Mouse (Mus musculus): ENCODE measurements around the gene Herc6. TPM values are rescaled to one million over a fixed set of nuclear protein-coding genes. Genes with fewer than 3 reads are reported as not detected.

Herc6 gene
- polyA plus RNA-seq, 1 experiment from 2014 or later, result 3.8 TPM

DNA sequence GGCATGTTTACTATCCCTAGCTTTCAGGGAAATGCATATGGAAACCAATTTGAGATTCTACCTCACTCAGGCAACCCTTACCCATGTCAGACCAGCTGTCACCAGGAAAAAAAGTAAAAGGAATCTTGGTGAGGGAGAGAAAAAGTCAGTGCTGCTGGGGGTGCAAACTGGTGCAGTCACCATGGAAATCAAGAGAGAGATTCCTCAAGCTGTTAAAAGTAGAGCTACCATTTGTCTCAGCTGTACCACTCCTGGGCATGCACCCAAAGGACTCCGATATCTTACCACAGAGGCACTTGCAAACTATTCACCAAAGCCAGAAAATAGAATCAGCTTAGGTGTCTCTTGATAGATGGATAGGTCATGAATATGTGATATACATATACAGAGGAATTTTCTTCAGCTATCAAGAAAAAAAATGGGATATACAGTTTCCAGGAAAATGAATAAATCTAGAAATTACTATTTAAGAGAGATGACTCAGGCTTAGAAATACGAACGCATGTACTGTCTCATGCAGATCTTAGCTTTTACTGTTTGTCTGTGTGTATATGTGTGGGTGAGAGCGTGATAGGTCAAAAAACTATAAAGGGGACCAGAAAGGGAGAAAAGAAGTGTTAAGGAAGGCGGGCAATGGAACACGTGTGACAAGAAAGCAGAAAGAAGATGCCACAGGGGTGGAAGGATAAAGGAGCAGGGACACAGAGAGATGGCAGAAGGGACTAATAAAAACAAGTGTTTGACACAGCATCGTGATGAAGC, 24.9 kb downstream of the Herc6 start:
- Histone ChIP-seq H3K4me1 (no peaks in the 10 kb centered on the region), H3K4me2 (no peak overlapping the region), H3K9me3 (replicated peaks) (no peaks in the 10 kb centered on the region), H3K36me3 (no peaks in the 10 kb centered on the region), H3K27ac (no peak overlapping the region), H3K27me3 (no peaks in the 10 kb centered on the region), H3K9ac (no peak overlapping the region), H3K4me3 (replicated peaks) (no peak overlapping the region)
- WGBS, result 90% methylated on average over 7 of the region's 7 CpGs
- ATAC-seq (replicated peaks; ENCODE audit: low FRiP score), result no peak

DNA sequence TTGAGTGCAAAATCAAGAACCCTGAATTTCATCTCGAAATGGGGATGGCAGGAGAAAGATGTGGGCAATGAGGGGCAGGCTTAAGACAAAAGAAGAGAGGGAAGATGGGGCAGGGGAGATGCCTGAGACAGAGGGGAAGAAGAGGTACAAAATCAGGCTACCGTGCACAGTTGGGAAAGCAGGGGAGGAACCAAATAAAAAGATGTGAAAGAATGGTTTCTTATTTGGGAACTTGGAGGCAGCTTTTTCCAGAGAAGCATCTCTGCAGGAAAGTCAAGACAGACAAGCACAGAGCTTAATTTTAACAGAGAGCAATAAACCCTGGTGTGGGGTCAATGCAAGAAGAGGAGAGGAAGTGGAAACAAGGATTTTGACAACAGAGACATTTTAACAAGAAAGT, 27.2 kb downstream of the Herc6 start:
- no peak overlapping the region for H3K4me2 ChIP-seq
- H3K27me3 ChIP-seq, result no peaks in the 10 kb centered on the region
- H3K4me1 ChIP-seq, result no peaks in the 10 kb centered on the region
- no peak overlapping the region for H3K9ac ChIP-seq
- 0 out of 2 replicates have a peak, but pooled peaks cover 3% of the 10 kb centered on the region for H3K36me3 ChIP-seq
- no peak overlapping the region for H3K4me3 ChIP-seq (replicated peaks)
- no peak for ATAC-seq (replicated peaks; ENCODE audit: low FRiP score)
- 85% methylated on average over 2 of the region's 2 CpGs for WGBS
- H3K9me3 ChIP-seq (replicated peaks), result no peaks in the 10 kb centered on the region
- no peak overlapping the region for H3K27ac ChIP-seq

DNA sequence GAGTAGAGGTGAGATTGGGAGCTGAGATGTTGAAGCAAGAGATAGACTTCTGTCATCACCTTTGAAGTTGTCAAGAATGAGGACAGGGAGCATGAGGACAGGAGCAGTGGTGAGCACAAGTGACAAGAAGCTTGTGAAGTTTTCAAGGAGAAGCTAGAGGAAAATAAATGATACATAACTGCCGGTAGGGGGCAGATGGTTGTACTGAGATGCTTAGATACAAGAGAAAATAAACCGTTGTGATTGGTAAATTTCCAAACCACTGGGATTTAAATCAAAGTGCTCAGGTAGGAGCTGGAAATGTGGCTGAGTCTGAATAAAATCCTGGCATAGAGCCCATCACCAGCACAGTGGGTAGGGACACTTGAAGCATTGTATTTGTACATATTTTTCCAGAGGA, 28.8 kb downstream of the Herc6 start:
- H3K9ac ChIP-seq, result no peak overlapping the region
- no peak for ATAC-seq (replicated peaks; ENCODE audit: low FRiP score)
- H3K4me1 ChIP-seq, result no peaks in the 10 kb centered on the region
- WGBS, result 43% methylated on average over 2 of the region's 2 CpGs
- H3K9me3 ChIP-seq (replicated peaks), result no peaks in the 10 kb centered on the region
- no peaks in the 10 kb centered on the region for H3K27me3 ChIP-seq
- H3K4me3 ChIP-seq (replicated peaks), result no peak overlapping the region
- H3K27ac ChIP-seq, result no peak overlapping the region
- H3K4me2 ChIP-seq, result no peak overlapping the region
- H3K36me3 ChIP-seq, result 0 out of 2 replicates have a peak, but pooled peaks cover 3% of the 10 kb centered on the region

GRCm38 (mm10) chr6:57615788-57616187, 35.0 kb downstream of the Herc6 start:
- no peak overlapping the region for H3K4me3 ChIP-seq (replicated peaks)
- no peak overlapping the region for H3K4me2 ChIP-seq
- H3K9ac ChIP-seq, result no peak overlapping the region
- H3K27me3 ChIP-seq, result no peaks in the 10 kb centered on the region
- H3K27ac ChIP-seq, result no peak overlapping the region
- H3K9me3 ChIP-seq (replicated peaks), result no peaks in the 10 kb centered on the region
- 0 out of 2 replicates have a peak, but pooled peaks cover 6% of the 10 kb centered on the region for H3K36me3 ChIP-seq
- H3K4me1 ChIP-seq, result no peaks in the 10 kb centered on the region
- ATAC-seq (replicated peaks; ENCODE audit: low FRiP score), result 0 out of 2 replicates have a peak, but pooled peaks have one; percentile 52
- WGBS, result 51% methylated on average over 2 of the region's 2 CpGs

DNA sequence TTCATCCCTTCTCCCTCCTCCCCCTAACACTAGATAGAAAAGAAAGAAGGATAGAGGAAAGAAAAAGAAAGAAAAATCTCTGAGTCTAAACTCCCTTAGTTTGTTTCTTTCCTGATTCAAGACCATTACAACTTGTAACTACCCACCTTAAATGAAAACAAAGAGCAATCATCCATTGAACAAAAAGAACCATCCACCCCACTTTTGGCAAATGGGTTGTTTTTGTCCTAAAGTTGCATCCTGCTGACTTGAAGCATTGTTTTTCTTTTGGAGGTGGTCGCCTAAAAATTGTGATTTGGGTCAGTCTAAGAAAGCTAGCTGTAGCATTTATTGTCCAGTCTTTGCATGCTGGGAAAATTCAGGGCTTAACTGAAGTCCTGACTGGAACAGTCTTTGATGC, 58.7 kb downstream of the Herc6 start:
- 70% methylated on average over 1 of the region's 1 CpGs for WGBS
- ATAC-seq (replicated peaks; ENCODE audit: low FRiP score), result no peak

GRCm38 (mm10) chr6:57641789-57642188, 61.0 kb downstream of the Herc6 start:
- Histone ChIP-seq H3K4me1 (0 out of 2 replicates have a peak, but pooled peaks cover 3% of the 10 kb centered on the region), H3K4me2 (no peak overlapping the region), H3K9me3 (replicated peaks) (no peaks in the 10 kb centered on the region), H3K9ac (no peak overlapping the region), H3K27ac (no peak overlapping the region), H3K36me3 (no peaks in the 10 kb centered on the region), H3K4me3 (replicated peaks) (no peak overlapping the region), H3K27me3 (no peaks in the 10 kb centered on the region)
- 38% methylated on average over 4 of the region's 4 CpGs for WGBS
- ATAC-seq (replicated peaks; ENCODE audit: low FRiP score), result no peak; the same call in 1 of the 2 replicates

More for the DNA sequence above, 58.7 kb downstream of the Herc6 start:
- Histone ChIP-seq H3K4me3 (replicated peaks) (no peak overlapping the region), H3K27ac (no peak overlapping the region), H3K9me3 (replicated peaks) (no peaks in the 10 kb centered on the region), H3K4me2 (no peak overlapping the region), H3K27me3 (no peaks in the 10 kb centered on the region), H3K4me1 (0 out of 2 replicates have a peak, but pooled peaks cover 3% of the 10 kb centered on the region), H3K9ac (no peak overlapping the region), H3K36me3 (no peaks in the 10 kb centered on the region)

DNA sequence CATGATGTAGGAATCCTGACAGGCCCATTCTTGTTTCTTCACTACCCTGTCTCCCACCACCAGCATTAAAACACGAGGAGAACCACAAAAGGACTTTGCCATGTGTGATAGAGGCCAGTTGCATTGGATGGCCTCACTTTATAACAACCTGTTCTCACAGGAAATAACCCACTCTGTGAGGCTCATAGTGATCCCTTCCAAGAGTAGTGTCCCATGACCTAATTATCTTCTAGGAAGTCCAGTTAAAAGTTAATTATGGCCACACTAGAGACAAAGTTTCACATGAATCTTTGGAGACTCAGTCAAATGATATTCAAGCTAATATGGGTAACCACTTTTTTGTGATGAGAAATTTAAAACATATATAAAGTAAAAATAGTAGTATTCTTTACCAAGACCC, 66.5 kb downstream of the Herc6 start:
- no peak for ATAC-seq (replicated peaks; ENCODE audit: low FRiP score)
- H3K4me2 ChIP-seq, result no peak overlapping the region
- no peaks in the 10 kb centered on the region for H3K9me3 ChIP-seq (replicated peaks)
- 64% methylated on average over 1 of the region's 1 CpGs for WGBS
- no peaks in the 10 kb centered on the region for H3K27me3 ChIP-seq
- no peaks in the 10 kb centered on the region for H3K36me3 ChIP-seq
- no peak overlapping the region for H3K9ac ChIP-seq
- no peaks in the 10 kb centered on the region for H3K4me1 ChIP-seq
- no peak overlapping the region for H3K4me3 ChIP-seq (replicated peaks)
- no peak overlapping the region for H3K27ac ChIP-seq

GRCm38 (mm10) chr6:57661295-57661694, 80.5 kb downstream of the Herc6 start:
- Histone ChIP-seq H3K4me3 (replicated peaks) (no peak overlapping the region), H3K9me3 (replicated peaks) (no peaks in the 10 kb centered on the region), H3K36me3 (no peaks in the 10 kb centered on the region), H3K4me1 (no peaks in the 10 kb centered on the region), H3K27me3 (no peaks in the 10 kb centered on the region), H3K27ac (no peak overlapping the region), H3K4me2 (no peak overlapping the region), H3K9ac (no peak overlapping the region)
- 71% methylated on average over 4 of the region's 4 CpGs for WGBS
- ATAC-seq (replicated peaks; ENCODE audit: low FRiP score), result no peak

GRCm38 (mm10) chr6:57684156-57684555, 103.4 kb downstream of the Herc6 start:
- Histone ChIP-seq H3K27ac (no peak overlapping the region), H3K9me3 (replicated peaks) (peaks cover 10% of the 10 kb centered on the region), H3K36me3 (peaks cover 48% of the 10 kb centered on the region), H3K4me3 (replicated peaks) (no peak overlapping the region), H3K9ac (no peak overlapping the region), H3K4me1 (no peaks in the 10 kb centered on the region), H3K4me2 (no peak overlapping the region), H3K27me3 (no peaks in the 10 kb centered on the region)
- whole genome bisulfite sequencing, result 95% methylated on average over 1 of the region's 1 CpGs
- ATAC-seq (replicated peaks; ENCODE audit: low FRiP score), result no peak

- H3K27me3 ChIP-seq, result no peaks in the 10 kb centered on the region
- H3K4me2 ChIP-seq, result peak within 1 kb of the TSS; percentile 86
- WGBS, result under 1% methylated on average over 50 of the region's 52 CpGs
- peak within 1 kb of the TSS; percentile 75 for H3K9ac ChIP-seq
- ATAC-seq (replicated peaks; ENCODE audit: low FRiP score), result peak; percentile 99
- H3K4me1 ChIP-seq, result peaks cover 10% of the 10 kb centered on the region; the same call in 1 of the 2 replicates
- H3K36me3 ChIP-seq, result peaks cover 36% of the 10 kb centered on the region
- peak within 1 kb of the TSS; percentile 98 for H3K27ac ChIP-seq
- H3K9me3 ChIP-seq (replicated peaks), result no peaks in the 10 kb centered on the region
- peak within 1 kb of the TSS; percentile 76 for H3K4me3 ChIP-seq (replicated peaks)
These were observed 110.9 kb downstream of the Herc6 start, which contains the start of gene Pyurf for GRCm38 (mm10) chr6:57691467-57692261. Gene Pyurf (minus strand): TSS chr6:57692078.

- Histone ChIP-seq H3K4me3 (replicated peaks) (no peak overlapping the region), H3K27ac (no peak overlapping the region), H3K27me3 (no peaks in the 10 kb centered on the region), H3K4me2 (no peak overlapping the region), H3K9me3 (replicated peaks) (no peaks in the 10 kb centered on the region), H3K4me1 (peaks cover 10% of the 10 kb centered on the region; the same call in 1 of the 2 replicates), H3K36me3 (peaks cover 22% of the 10 kb centered on the region), H3K9ac (no peak overlapping the region)
- ATAC-seq (replicated peaks; ENCODE audit: low FRiP score), result no peak
- WGBS, result 71% methylated on average over 3 of the region's 3 CpGs
These were observed 112.3 kb downstream of the Herc6 start for GRCm38 (mm10) chr6:57693116-57693515.

DNA sequence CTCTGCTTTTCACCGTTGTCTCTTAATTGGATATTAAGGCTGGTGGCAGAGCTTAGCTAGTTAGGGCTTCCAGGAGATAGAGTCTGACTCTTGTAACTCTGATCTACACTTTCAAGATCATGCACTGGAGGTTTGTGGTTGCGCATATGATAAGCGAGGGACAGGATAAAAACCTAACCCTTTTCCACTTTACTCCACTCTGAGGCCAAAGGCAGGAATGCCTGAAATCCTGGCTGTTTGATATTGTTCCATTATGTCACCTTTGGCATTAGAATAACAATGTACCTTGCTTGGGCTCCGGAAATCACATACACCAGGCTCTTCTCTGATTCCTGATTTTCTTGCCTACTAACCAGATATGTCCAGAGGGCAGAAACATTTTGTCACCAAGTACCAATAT, 120.9 kb downstream of the Herc6 start:
- Histone ChIP-seq H3K9me3 (replicated peaks) (no peaks in the 10 kb centered on the region), H3K9ac (no peak overlapping the region), H3K36me3 (no peaks in the 10 kb centered on the region), H3K4me3 (replicated peaks) (peak overlapping the region; percentile 68; the same call in 1 of the 2 replicates), H3K27ac (no peak overlapping the region), H3K4me2 (peak overlapping the region; percentile 70), H3K27me3 (no peaks in the 10 kb centered on the region), H3K4me1 (peaks cover 12% of the 10 kb centered on the region)
- WGBS, result 70% methylated on average over 4 of the region's 4 CpGs
- no peak for ATAC-seq (replicated peaks; ENCODE audit: low FRiP score)

All from kidney, embryonic 15.5 days (tissue).